Mouse (Mus musculus): Measurements from ENCODE around the gene Pitpna. TPM values are rescaled to one million over a fixed set of nuclear protein-coding genes. Genes with fewer than 3 reads are reported as not detected.
A peak's percentile ranks its signal among the peaks of the same experiment; 100 is the strongest.

Gene Pitpna
- polyA plus RNA-seq (2015; fragmentation: Nextera tagmentation; extraction: Ambion mirVana) = 23.8 and 25.4 TPM in 2 replicates

DNA sequence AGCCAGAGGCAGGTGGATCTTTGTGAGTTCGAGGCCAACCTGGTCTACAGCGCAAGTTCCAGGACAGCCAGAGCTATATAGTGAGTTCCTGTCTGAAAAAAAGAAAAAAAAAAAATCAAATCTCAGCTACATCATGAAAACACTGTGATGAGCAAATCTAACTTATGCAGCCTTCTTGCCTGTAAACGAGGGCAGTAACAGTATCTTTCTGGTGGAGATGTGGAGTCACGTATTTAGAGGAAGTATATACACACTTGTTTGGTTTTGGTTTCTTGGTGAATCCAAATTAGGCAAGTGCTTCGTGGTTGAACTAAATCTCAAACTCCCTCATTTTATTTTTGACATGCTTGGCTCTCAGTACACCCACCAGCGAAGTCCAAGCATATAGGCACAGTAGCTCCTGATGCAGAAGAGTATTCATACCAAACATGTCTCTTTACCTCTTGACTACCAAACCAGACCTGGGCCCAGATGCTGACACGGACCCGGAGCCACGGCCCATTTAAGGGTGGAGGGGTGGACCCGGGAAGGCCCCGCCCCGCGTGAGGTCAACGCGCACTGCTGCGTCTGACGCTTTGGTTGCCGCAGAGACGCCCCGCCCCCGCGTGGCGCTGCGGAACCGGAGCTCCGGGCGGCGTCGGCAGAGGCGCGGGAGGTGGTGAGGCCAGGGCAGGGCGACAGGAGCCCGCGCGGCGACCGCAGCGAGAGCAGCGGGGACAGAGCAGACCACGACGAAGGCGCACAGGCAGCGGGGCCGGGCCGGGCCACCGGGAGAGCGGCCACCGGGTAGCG lies at the start of gene Pitpna:
TSS of gene Pitpna (plus strand) at position 605 of the 792 bp plus-strand sequence.
- peak within 1 kb of the TSS; percentile 87 for H3K9ac ChIP-seq (ENCODE audit: low read depth, low read length)
- H3K27ac ChIP-seq (ENCODE audit: low read length) = peak within 1 kb of the TSS; percentile 72
- peak within 1 kb of the TSS; percentile 95 for H3K4me2 ChIP-seq (ENCODE audit: low read depth, low read length)
- no peaks in the 10 kb centered on the region for H3K36me3 ChIP-seq (ENCODE audit: control insufficient read depth, insufficient read depth)
- no peaks in the 10 kb centered on the region for H3K9me3 ChIP-seq (replicated peaks; ENCODE audit: control insufficient read depth, low read length)
- peak; percentile 93 for ATAC-seq (ENCODE audit: low read depth)
- WGBS (ENCODE audit: insufficient replicate concordance) = 3% methylated on average over 48 of the region's 49 CpGs
- peaks cover 17% of the 10 kb centered on the region for H3K4me1 ChIP-seq (ENCODE audit: control insufficient read depth, low read depth, low read length)
- no peaks in the 10 kb centered on the region for H3K27me3 ChIP-seq (ENCODE audit: control insufficient read depth, insufficient read depth, low read depth, low read length)
- H3K4me3 ChIP-seq (ENCODE audit: low read depth, low read length) = peak within 1 kb of the TSS; percentile 81

DNA sequence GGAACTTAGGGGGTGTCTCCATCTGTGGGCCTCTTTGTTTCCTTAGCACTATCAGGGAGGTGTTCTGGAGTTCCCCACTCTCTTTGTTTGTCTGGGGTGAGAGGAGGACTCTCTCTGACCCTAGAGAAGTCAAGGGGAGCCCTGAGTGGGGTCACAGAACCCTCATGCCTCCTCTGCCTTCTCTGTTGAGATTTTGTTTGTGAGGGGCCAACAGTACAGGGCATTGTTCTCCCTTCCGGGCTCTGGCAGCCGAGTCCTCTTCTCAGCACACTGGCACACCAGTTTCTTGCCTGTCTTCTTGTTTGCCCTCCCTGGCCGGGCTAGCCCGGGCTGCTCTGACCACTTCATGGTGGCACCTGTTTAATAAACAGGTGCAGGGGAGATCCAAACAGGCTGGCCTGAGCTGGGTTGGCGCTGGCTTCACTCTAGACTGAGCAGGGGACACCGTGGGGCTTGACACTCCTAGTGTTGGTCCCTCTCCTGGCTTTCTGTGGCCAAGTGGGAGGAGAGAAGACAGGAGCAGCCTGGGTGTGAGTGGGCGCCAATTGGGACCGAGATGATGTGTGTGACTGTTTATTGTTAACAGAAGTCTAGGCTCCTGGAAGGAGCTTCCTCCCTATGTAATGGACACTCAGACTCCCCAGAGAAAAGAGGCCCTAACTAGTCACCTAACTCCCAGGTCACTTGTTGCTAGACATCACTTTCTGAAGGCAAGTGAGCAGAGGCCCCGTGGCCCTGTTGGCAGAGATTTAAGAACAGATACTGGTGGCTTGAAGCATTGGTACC lies 49.5 kb upstream of the Pitpna start:
- no peak overlapping the region for H3K4me2 ChIP-seq (ENCODE audit: low read depth, low read length)
- 54% methylated on average over 9 of the region's 9 CpGs for whole genome bisulfite sequencing (ENCODE audit: insufficient replicate concordance)
- no peaks in the 10 kb centered on the region for H3K27me3 ChIP-seq (ENCODE audit: control insufficient read depth, insufficient read depth, low read depth, low read length)
- peaks cover 13% of the 10 kb centered on the region for H3K4me1 ChIP-seq (ENCODE audit: control insufficient read depth, low read depth, low read length)
- H3K4me3 ChIP-seq (ENCODE audit: low read depth, low read length) = no peak overlapping the region
- no peak overlapping the region for H3K9ac ChIP-seq (ENCODE audit: low read depth, low read length)
- no peaks in the 10 kb centered on the region for H3K9me3 ChIP-seq (replicated peaks; ENCODE audit: control insufficient read depth, low read length)
- H3K36me3 ChIP-seq (ENCODE audit: control insufficient read depth, insufficient read depth) = no peaks in the 10 kb centered on the region
- H3K27ac ChIP-seq (ENCODE audit: low read length) = no peak overlapping the region
- no peak for ATAC-seq (ENCODE audit: low read depth)

DNA sequence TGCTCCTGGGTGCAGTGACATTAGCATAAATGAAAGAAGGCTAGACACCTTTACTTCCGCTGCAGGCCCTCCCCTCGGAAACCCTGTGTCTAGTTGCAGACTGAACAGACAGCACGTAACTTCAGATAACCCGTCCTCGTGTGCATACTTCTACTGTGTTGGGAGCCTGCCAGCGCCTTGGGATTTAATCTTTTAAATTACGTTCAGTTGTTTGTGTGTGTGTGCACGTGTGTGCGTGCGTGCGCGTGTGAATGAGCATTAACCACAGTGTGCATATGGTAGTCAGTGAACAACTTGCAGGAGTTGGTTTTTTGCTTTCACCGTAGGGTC lies 49.0 kb upstream of the Pitpna start:
- no peaks in the 10 kb centered on the region for H3K27me3 ChIP-seq (ENCODE audit: control insufficient read depth, insufficient read depth, low read depth, low read length)
- no peak overlapping the region for H3K27ac ChIP-seq (ENCODE audit: low read length)
- H3K36me3 ChIP-seq (ENCODE audit: control insufficient read depth, insufficient read depth) = no peaks in the 10 kb centered on the region
- no peak for ATAC-seq (ENCODE audit: low read depth)
- H3K4me1 ChIP-seq (ENCODE audit: control insufficient read depth, low read depth, low read length) = peaks cover 13% of the 10 kb centered on the region
- WGBS (ENCODE audit: insufficient replicate concordance) = 66% methylated on average over 13 of the region's 13 CpGs
- no peak overlapping the region for H3K4me2 ChIP-seq (ENCODE audit: low read depth, low read length)
- no peaks in the 10 kb centered on the region for H3K9me3 ChIP-seq (replicated peaks; ENCODE audit: control insufficient read depth, low read length)
- H3K9ac ChIP-seq (ENCODE audit: low read depth, low read length) = no peak overlapping the region
- no peak overlapping the region for H3K4me3 ChIP-seq (ENCODE audit: low read depth, low read length)

DNA sequence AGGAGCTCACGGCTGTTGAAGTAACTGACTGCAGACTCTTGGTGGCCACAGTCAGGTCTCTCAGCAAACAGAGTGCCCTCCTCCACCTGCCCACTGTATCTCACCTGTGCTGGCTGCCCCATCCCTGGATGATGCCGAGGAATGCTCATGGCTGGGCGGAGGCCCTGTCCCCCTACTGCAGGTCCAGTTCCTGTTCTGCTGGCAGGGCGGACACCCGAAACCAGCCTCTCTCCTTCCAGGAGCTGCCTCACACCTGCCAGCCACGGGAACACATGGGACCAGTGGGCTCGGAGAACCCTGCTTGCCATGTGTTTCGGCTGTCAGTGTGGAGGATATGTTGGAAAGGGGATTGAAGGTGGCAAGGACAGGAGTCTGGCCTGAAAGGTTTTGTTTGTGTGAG lies 47.7 kb upstream of the Pitpna start:
- Histone ChIP-seq H3K4me3 (ENCODE audit: low read depth, low read length) (no peak overlapping the region), H3K36me3 (ENCODE audit: control insufficient read depth, insufficient read depth) (no peaks in the 10 kb centered on the region), H3K27ac (ENCODE audit: low read length) (no peak overlapping the region), H3K4me1 (ENCODE audit: control insufficient read depth, low read depth, low read length) (peaks cover 9% of the 10 kb centered on the region), H3K4me2 (ENCODE audit: low read depth, low read length) (no peak overlapping the region), H3K9ac (ENCODE audit: low read depth, low read length) (no peak overlapping the region), H3K9me3 (replicated peaks; ENCODE audit: control insufficient read depth, low read length) (no peaks in the 10 kb centered on the region), H3K27me3 (ENCODE audit: control insufficient read depth, insufficient read depth, low read depth, low read length) (no peaks in the 10 kb centered on the region)
- no peak for ATAC-seq (ENCODE audit: low read depth)
- WGBS (ENCODE audit: insufficient replicate concordance) = 71% methylated on average over 8 of the region's 8 CpGs

DNA sequence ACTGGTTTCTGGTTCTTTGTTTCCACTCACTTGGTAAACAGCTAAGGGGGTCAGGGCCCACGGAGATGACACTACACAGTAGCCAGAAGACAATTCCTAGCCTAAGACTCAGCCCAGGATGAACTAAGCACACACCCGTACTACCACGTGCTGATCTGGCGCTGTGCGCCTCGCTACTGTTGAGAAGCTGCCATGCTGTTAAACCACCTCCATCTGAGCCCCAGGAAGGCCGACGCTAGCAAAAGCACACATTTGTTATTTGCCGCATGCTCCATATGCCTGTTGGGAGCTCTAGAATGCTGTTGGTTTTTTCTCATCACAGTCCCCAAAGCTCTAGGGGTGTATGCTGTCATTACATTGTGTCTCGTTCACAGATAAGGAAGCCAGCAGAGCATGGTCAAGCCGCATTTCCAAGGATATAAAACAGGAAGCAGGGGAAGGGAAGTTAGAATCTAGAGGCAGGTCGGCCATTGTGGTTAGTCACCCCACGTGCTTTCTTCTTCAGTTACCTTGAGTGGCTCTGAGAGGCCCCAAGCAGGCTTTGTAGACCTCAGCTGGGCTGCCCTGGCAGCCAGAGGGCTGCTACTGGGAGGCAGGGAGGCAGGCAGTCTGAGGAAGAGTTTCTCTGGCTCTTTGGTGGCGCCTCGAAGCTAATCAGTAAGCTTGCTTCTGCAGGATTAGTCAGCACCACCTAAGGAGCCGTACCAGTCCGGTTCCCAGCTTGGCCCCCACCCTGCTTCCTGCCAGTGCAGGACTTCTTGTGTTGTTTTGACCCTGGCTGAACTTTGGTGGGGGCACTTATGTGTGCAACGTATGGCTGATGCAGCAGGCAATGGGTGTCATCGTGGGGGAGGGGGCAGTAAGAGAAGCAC lies 47.0 kb upstream of the Pitpna start:
- Histone ChIP-seq H3K4me2 (ENCODE audit: low read depth, low read length) (no peak overlapping the region), H3K9ac (ENCODE audit: low read depth, low read length) (no peak overlapping the region), H3K27ac (ENCODE audit: low read length) (no peak overlapping the region), H3K9me3 (replicated peaks; ENCODE audit: control insufficient read depth, low read length) (no peaks in the 10 kb centered on the region), H3K36me3 (ENCODE audit: control insufficient read depth, insufficient read depth) (no peaks in the 10 kb centered on the region), H3K27me3 (ENCODE audit: control insufficient read depth, insufficient read depth, low read depth, low read length) (no peaks in the 10 kb centered on the region), H3K4me1 (ENCODE audit: control insufficient read depth, low read depth, low read length) (peaks cover 10% of the 10 kb centered on the region), H3K4me3 (ENCODE audit: low read depth, low read length) (no peak overlapping the region)
- no peak for ATAC-seq (ENCODE audit: low read depth)
- 38% methylated on average over 19 of the region's 19 CpGs for WGBS (ENCODE audit: insufficient replicate concordance)

DNA sequence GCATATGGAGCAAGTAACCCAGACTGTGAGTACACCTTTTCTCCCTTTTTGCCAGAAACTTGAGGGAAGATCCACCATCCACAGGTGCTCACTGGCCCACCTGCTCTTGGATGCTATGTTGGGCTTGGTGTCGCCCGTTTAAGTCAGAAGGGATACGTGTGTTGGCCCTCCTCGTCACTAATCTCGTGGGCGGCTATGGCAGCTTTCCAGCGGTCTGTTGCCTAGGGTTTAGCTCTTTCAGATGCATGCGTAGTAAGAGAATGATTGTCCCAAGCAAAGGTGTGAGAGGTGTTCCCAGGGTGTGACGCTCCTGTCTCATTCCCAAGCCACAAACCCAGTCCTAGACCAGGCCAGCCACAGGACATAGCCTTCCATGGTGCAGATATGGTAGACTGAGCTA lies 43.2 kb upstream of the Pitpna start:
- H3K27me3 ChIP-seq (ENCODE audit: control insufficient read depth, insufficient read depth, low read depth, low read length) = no peaks in the 10 kb centered on the region
- 81% methylated on average over 9 of the region's 9 CpGs for WGBS (ENCODE audit: insufficient replicate concordance)

DNA sequence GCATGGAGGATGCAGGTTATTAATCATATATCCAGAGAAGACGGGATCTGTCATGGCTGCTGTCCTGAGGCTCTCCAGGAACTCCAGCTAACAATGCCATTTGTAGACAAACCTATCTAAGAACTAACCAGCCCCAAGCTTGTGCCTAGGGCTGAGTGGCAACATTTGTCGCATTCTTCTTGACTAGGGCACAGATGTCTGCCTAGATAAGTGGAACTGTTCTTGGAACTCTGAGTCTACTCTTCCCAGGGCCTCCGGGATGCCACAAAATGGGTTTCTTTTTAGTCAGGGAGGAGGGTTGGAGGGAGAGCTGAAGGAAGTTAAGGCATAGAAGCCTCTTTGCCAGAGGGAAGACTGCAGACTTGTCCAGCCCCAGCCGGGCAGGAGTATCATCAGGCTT lies 41.8 kb upstream of the Pitpna start:
- no peaks in the 10 kb centered on the region for H3K27me3 ChIP-seq (ENCODE audit: control insufficient read depth, insufficient read depth, low read depth, low read length)
- H3K9ac ChIP-seq (ENCODE audit: low read depth, low read length) = no peak overlapping the region
- 38% methylated on average over 4 of the region's 4 CpGs for WGBS (ENCODE audit: insufficient replicate concordance)
- H3K9me3 ChIP-seq (replicated peaks; ENCODE audit: control insufficient read depth, low read length) = no peaks in the 10 kb centered on the region
- no peak overlapping the region for H3K27ac ChIP-seq (ENCODE audit: low read length)
- peaks cover 21% of the 10 kb centered on the region for H3K4me1 ChIP-seq (ENCODE audit: control insufficient read depth, low read depth, low read length)
- ATAC-seq (ENCODE audit: low read depth) = no peak
- H3K36me3 ChIP-seq (ENCODE audit: control insufficient read depth, insufficient read depth) = no peaks in the 10 kb centered on the region
- no peak overlapping the region for H3K4me3 ChIP-seq (ENCODE audit: low read depth, low read length)
- H3K4me2 ChIP-seq (ENCODE audit: low read depth, low read length) = no peak overlapping the region

More for the DNA sequence above, 43.2 kb upstream of the Pitpna start:
- ATAC-seq (ENCODE audit: low read depth) = no peak
- Histone ChIP-seq H3K9me3 (replicated peaks; ENCODE audit: control insufficient read depth, low read length) (no peaks in the 10 kb centered on the region), H3K9ac (ENCODE audit: low read depth, low read length) (no peak overlapping the region), H3K27ac (ENCODE audit: low read length) (no peak overlapping the region), H3K4me3 (ENCODE audit: low read depth, low read length) (no peak overlapping the region), H3K4me2 (ENCODE audit: low read depth, low read length) (no peak overlapping the region), H3K36me3 (ENCODE audit: control insufficient read depth, insufficient read depth) (no peaks in the 10 kb centered on the region), H3K4me1 (ENCODE audit: control insufficient read depth, low read depth, low read length) (peaks cover 17% of the 10 kb centered on the region)

DNA sequence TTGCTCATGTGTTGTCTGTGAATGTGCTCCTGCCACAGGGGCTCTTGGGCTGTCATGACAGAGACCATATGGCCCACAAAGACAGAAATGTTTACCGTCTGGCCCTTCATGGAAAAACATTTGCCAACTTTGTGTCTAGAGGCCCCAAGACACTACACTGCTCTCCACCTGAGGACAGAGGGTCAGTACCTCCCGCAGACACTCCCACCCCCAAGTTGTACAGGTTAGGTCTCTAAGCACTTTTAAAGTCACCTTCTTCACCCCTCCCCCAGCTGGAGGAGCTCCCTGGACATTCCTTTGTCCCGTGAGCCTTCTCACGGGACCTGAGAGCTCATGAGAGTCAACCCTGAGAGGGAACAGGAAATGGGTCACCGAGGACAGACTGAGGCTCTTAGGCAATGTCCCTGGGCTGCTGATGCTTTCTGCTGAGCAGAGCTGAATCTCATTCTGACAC lies 38.2 kb upstream of the Pitpna start:
- H3K4me1 ChIP-seq (ENCODE audit: control insufficient read depth, low read depth, low read length) = peaks cover 18% of the 10 kb centered on the region
- ATAC-seq (ENCODE audit: low read depth) = peak; percentile 37
- 55% methylated on average over 5 of the region's 5 CpGs for WGBS (ENCODE audit: insufficient replicate concordance)
- H3K4me3 ChIP-seq (ENCODE audit: low read depth, low read length) = no peak overlapping the region
- no peaks in the 10 kb centered on the region for H3K27me3 ChIP-seq (ENCODE audit: control insufficient read depth, insufficient read depth, low read depth, low read length)
- H3K36me3 ChIP-seq (ENCODE audit: control insufficient read depth, insufficient read depth) = no peaks in the 10 kb centered on the region
- no peaks in the 10 kb centered on the region for H3K9me3 ChIP-seq (replicated peaks; ENCODE audit: control insufficient read depth, low read length)
- no peak overlapping the region for H3K27ac ChIP-seq (ENCODE audit: low read length)
- H3K4me2 ChIP-seq (ENCODE audit: low read depth, low read length) = no peak overlapping the region
- no peak overlapping the region for H3K9ac ChIP-seq (ENCODE audit: low read depth, low read length)
